Mouse (Mus musculus): ENCODE measurements around the gene Prr15.

Prr15 gene

GRCm38 (mm10) chr6:54325246-54325885 lies at the start of gene Prr15:
Gene Prr15 (plus strand): TSS chr6:54325835.
- DNase-seq (ENCODE audit: low spot score in 2 of 2), result no peak

- DNase-seq (ENCODE audit: low spot score in 2 of 2), result no peak
Observed at GRCm38 (mm10) chr6:54277234-54277633, 48.4 kb upstream of the Prr15 start.

GRCm38 (mm10) chr6:54277828-54278227 lies 47.8 kb upstream of the Prr15 start:
- no peak for DNase-seq (ENCODE audit: low spot score in 2 of 2)

GRCm38 (mm10) chr6:54278613-54279012 lies 47.0 kb upstream of the Prr15 start:
- DNase-seq (ENCODE audit: low spot score in 2 of 2), result no peak

GRCm38 (mm10) chr6:54279391-54279790 lies 46.2 kb upstream of the Prr15 start:
- no peak for DNase-seq (ENCODE audit: low spot score in 2 of 2)

GRCm38 (mm10) chr6:54280248-54280647 lies 45.4 kb upstream of the Prr15 start:
- DNase-seq (ENCODE audit: low spot score in 2 of 2), result no peak

GRCm38 (mm10) chr6:54283299-54283698 lies 42.3 kb upstream of the Prr15 start:
- no peak for DNase-seq (ENCODE audit: low spot score in 2 of 2)

- no peak for DNase-seq (ENCODE audit: low spot score in 2 of 2)
Observed at GRCm38 (mm10) chr6:54284167-54284711, 41.4 kb upstream of the Prr15 start.

- no peak for DNase-seq (ENCODE audit: low spot score in 2 of 2)
Observed at GRCm38 (mm10) chr6:54286813-54287212, 38.8 kb upstream of the Prr15 start.

GRCm38 (mm10) chr6:54289774-54290500 lies 35.7 kb upstream of the Prr15 start:
- DNase-seq (ENCODE audit: low spot score in 2 of 2), result no peak

- DNase-seq (ENCODE audit: low spot score in 2 of 2), result no peak
Observed at GRCm38 (mm10) chr6:54297231-54297630, 28.4 kb upstream of the Prr15 start.

GRCm38 (mm10) chr6:54299417-54299816 lies 26.2 kb upstream of the Prr15 start:
- no peak for DNase-seq (ENCODE audit: low spot score in 2 of 2)

- DNase-seq (ENCODE audit: low spot score in 2 of 2), result no peak
Observed at GRCm38 (mm10) chr6:54305777-54306176, 19.9 kb upstream of the Prr15 start.

- DNase-seq (ENCODE audit: low spot score in 2 of 2), result no peak
Observed at GRCm38 (mm10) chr6:54313071-54313470, 12.6 kb upstream of the Prr15 start.

- DNase-seq (ENCODE audit: low spot score in 2 of 2), result no peak
Observed at GRCm38 (mm10) chr6:54318618-54319017, 7.0 kb upstream of the Prr15 start.

GRCm38 (mm10) chr6:54319198-54319597 lies 6.4 kb upstream of the Prr15 start:
- no peak for DNase-seq (ENCODE audit: low spot score in 2 of 2)

- DNase-seq (ENCODE audit: low spot score in 2 of 2), result no peak
Observed at GRCm38 (mm10) chr6:54320236-54320635, 5.4 kb upstream of the Prr15 start.

- DNase-seq (ENCODE audit: low spot score in 2 of 2), result peak; percentile 54 to 75
Observed at GRCm38 (mm10) chr6:54326671-54327625, 1.3 kb downstream of the Prr15 start.

- DNase-seq (ENCODE audit: low spot score in 2 of 2), result peak; percentile 64 to 72
Observed at GRCm38 (mm10) chr6:54327626-54328003, 2.0 kb downstream of the Prr15 start.

GRCm38 (mm10) chr6:54328783-54329182 lies 3.1 kb downstream of the Prr15 start:
- no peak for DNase-seq (ENCODE audit: low spot score in 2 of 2)

GRCm38 (mm10) chr6:54329598-54329997 lies 4.0 kb downstream of the Prr15 start:
- no peak for DNase-seq (ENCODE audit: low spot score in 2 of 2)

GRCm38 (mm10) chr6:54330166-54330565 lies 4.5 kb downstream of the Prr15 start:
- no peak for DNase-seq (ENCODE audit: low spot score in 2 of 2)

Data from right cerebral cortex, adult 2 months (tissue).